Mouse (Mus musculus): Measurements from ENCODE around the gene Robo3. TPM values are rescaled to one million over a fixed set of nuclear protein-coding genes. Genes with fewer than 3 reads are reported as not detected.

Robo3 gene
- polyA plus RNA-seq, 1 experiment from 2014 or later: 0.11 TPM

GRCm38 (mm10) chr9:37454991-37455390 lies 21.9 kb upstream of the Robo3 start:
- DNase-seq (ENCODE audit: low spot score) (no peak), ATAC-seq (ENCODE audit: low FRiP score, low TSS enrichment) (no peak)
- Histone ChIP-seq H3K4me2 (replicated peaks; ENCODE audit: low read depth) (no peak overlapping the region), H3K9ac (ENCODE audit: low read length) (no peak overlapping the region), H3K36me3 (ENCODE audit: control insufficient read depth, insufficient read depth, low read length) (no peaks in the 10 kb centered on the region), H3K9me3 (ENCODE audit: control insufficient read depth, low read length) (no peaks in the 10 kb centered on the region), H3K27ac (replicated peaks) (no peak overlapping the region), H3K4me1 (replicated peaks; ENCODE audit: control insufficient read depth, insufficient read depth) (peaks cover under 1% of the 10 kb centered on the region; the same call in 1 of the 2 replicates), H3K4me3 (ENCODE audit: low read depth, low read length) (no peak overlapping the region), H3K27me3 (ENCODE audit: control insufficient read depth, insufficient read depth, low read length) (peaks cover 7% of the 10 kb centered on the region; the same call in 1 of the 2 replicates)
- WGBS: 11% methylated on average over 3 of the region's 3 CpGs
- TF ChIP-seq EP300 (optimal IDR thresholded peaks at IDR 0.05): no peak
- TF ChIP-seq CTCF (IDR thresholded peaks at IDR 0.05; ENCODE audit: low read depth): no peak

GRCm38 (mm10) chr9:37454011-37454492 lies 21.0 kb upstream of the Robo3 start:
- H3K27me3 ChIP-seq (ENCODE audit: control insufficient read depth, insufficient read depth, low read length): peaks cover 6% of the 10 kb centered on the region; the same call in 1 of the 2 replicates
- no peaks in the 10 kb centered on the region for H3K4me1 ChIP-seq (replicated peaks; ENCODE audit: control insufficient read depth, insufficient read depth)
- DNase-seq (ENCODE audit: low spot score): no peak
- H3K27ac ChIP-seq (replicated peaks): no peak overlapping the region
- no peak for TF ChIP-seq CTCF (IDR thresholded peaks at IDR 0.05; ENCODE audit: low read depth)
- no peak overlapping the region for H3K4me3 ChIP-seq (ENCODE audit: low read depth, low read length)
- H3K9ac ChIP-seq (ENCODE audit: low read length): no peak overlapping the region
- 16% methylated on average over 6 of the region's 6 CpGs for WGBS
- no peaks in the 10 kb centered on the region for H3K9me3 ChIP-seq (ENCODE audit: control insufficient read depth, low read length)
- ATAC-seq (ENCODE audit: low FRiP score, low TSS enrichment): no peak
- H3K4me2 ChIP-seq (replicated peaks; ENCODE audit: low read depth): no peak overlapping the region
- no peaks in the 10 kb centered on the region for H3K36me3 ChIP-seq (ENCODE audit: control insufficient read depth, insufficient read depth, low read length)

GRCm38 (mm10) chr9:37453328-37453727 lies 20.3 kb upstream of the Robo3 start:
- Histone ChIP-seq H3K36me3 (ENCODE audit: control insufficient read depth, insufficient read depth, low read length) (no peaks in the 10 kb centered on the region), H3K4me2 (replicated peaks; ENCODE audit: low read depth) (no peak overlapping the region), H3K4me1 (replicated peaks; ENCODE audit: control insufficient read depth, insufficient read depth) (no peaks in the 10 kb centered on the region), H3K9me3 (ENCODE audit: control insufficient read depth, low read length) (no peaks in the 10 kb centered on the region), H3K27me3 (ENCODE audit: control insufficient read depth, insufficient read depth, low read length) (peaks cover 6% of the 10 kb centered on the region; the same call in 1 of the 2 replicates), H3K4me3 (ENCODE audit: low read depth, low read length) (no peak overlapping the region), H3K9ac (ENCODE audit: low read length) (no peak overlapping the region), H3K27ac (replicated peaks) (no peak overlapping the region)
- ATAC-seq (ENCODE audit: low FRiP score, low TSS enrichment) (no peak), DNase-seq (ENCODE audit: low spot score) (no peak)
- 38% methylated on average over 4 of the region's 4 CpGs for WGBS
- TF ChIP-seq EP300 (optimal IDR thresholded peaks at IDR 0.05): no peak
- no peak for TF ChIP-seq CTCF (IDR thresholded peaks at IDR 0.05; ENCODE audit: low read depth)

- H3K27me3 ChIP-seq (ENCODE audit: control insufficient read depth, insufficient read depth, low read length): peaks cover 6% of the 10 kb centered on the region; the same call in 1 of the 2 replicates
- H3K4me2 ChIP-seq (replicated peaks; ENCODE audit: low read depth): no peak overlapping the region
- TF ChIP-seq EP300 (optimal IDR thresholded peaks at IDR 0.05) (no peak), CTCF (IDR thresholded peaks at IDR 0.05; ENCODE audit: low read depth) (no peak)
- no peaks in the 10 kb centered on the region for H3K4me1 ChIP-seq (replicated peaks; ENCODE audit: control insufficient read depth, insufficient read depth)
- DNase-seq (ENCODE audit: low spot score) (no peak), ATAC-seq (ENCODE audit: low FRiP score, low TSS enrichment) (no peak)
- H3K27ac ChIP-seq (replicated peaks): no peak overlapping the region
- H3K4me3 ChIP-seq (ENCODE audit: low read depth, low read length): no peak overlapping the region
- H3K36me3 ChIP-seq (ENCODE audit: control insufficient read depth, insufficient read depth, low read length): no peaks in the 10 kb centered on the region
- H3K9me3 ChIP-seq (ENCODE audit: control insufficient read depth, low read length): no peaks in the 10 kb centered on the region
- no peak overlapping the region for H3K9ac ChIP-seq (ENCODE audit: low read length)
- WGBS: 2% methylated on average over 5 of the region's 5 CpGs
These were observed 19.4 kb upstream of the Robo3 start for GRCm38 (mm10) chr9:37452401-37452800.

GRCm38 (mm10) chr9:37437772-37438735 lies 5.0 kb upstream of the Robo3 start:
- H3K4me2 ChIP-seq (replicated peaks; ENCODE audit: low read depth): no peak overlapping the region

GRCm38 (mm10) chr9:37435616-37436015 lies 2.6 kb upstream of the Robo3 start:
- Histone ChIP-seq H3K27me3 (ENCODE audit: control insufficient read depth, insufficient read depth, low read length) (peaks cover 10% of the 10 kb centered on the region; the same call in 1 of the 2 replicates), H3K27ac (replicated peaks) (no peak overlapping the region), H3K9me3 (ENCODE audit: control insufficient read depth, low read length) (no peaks in the 10 kb centered on the region), H3K9ac (ENCODE audit: low read length) (no peak overlapping the region), H3K36me3 (ENCODE audit: control insufficient read depth, insufficient read depth, low read length) (no peaks in the 10 kb centered on the region), H3K4me2 (replicated peaks; ENCODE audit: low read depth) (no peak overlapping the region), H3K4me3 (ENCODE audit: low read depth, low read length) (no peak overlapping the region), H3K4me1 (replicated peaks; ENCODE audit: control insufficient read depth, insufficient read depth) (no peaks in the 10 kb centered on the region)
- 4% methylated on average over 4 of the region's 4 CpGs for WGBS
- no peak for ATAC-seq (ENCODE audit: low FRiP score, low TSS enrichment)
- DNase-seq (ENCODE audit: low spot score): no peak
- no peak for TF ChIP-seq CTCF (IDR thresholded peaks at IDR 0.05; ENCODE audit: low read depth)
- no peak for TF ChIP-seq EP300 (optimal IDR thresholded peaks at IDR 0.05)

More at GRCm38 (mm10) chr9:37437772-37438735, 5.0 kb upstream of the Robo3 start:
- H3K4me3 ChIP-seq (ENCODE audit: low read depth, low read length): no peak overlapping the region
- TF ChIP-seq EP300 (optimal IDR thresholded peaks at IDR 0.05): no peak
- no peak for TF ChIP-seq CTCF (IDR thresholded peaks at IDR 0.05; ENCODE audit: low read depth)
- H3K9ac ChIP-seq (ENCODE audit: low read length): no peak overlapping the region
- peaks cover 5% of the 10 kb centered on the region; the same call in 1 of the 2 replicates for H3K27me3 ChIP-seq (ENCODE audit: control insufficient read depth, insufficient read depth, low read length)
- no peaks in the 10 kb centered on the region for H3K9me3 ChIP-seq (ENCODE audit: control insufficient read depth, low read length)
- no peak overlapping the region for H3K27ac ChIP-seq (replicated peaks)
- no peaks in the 10 kb centered on the region for H3K36me3 ChIP-seq (ENCODE audit: control insufficient read depth, insufficient read depth, low read length)
- no peak for ATAC-seq (ENCODE audit: low FRiP score, low TSS enrichment)
- 27% methylated on average over 3 of the region's 3 CpGs for WGBS
- no peaks in the 10 kb centered on the region for H3K4me1 ChIP-seq (replicated peaks; ENCODE audit: control insufficient read depth, insufficient read depth)
- no peak for DNase-seq (ENCODE audit: low spot score)

All from stomach, postnatal 0 days (tissue).